Mouse (Mus musculus) forebrain, postnatal 0 days (tissue): ENCODE measurements at regions not wholly inside any gene's neighbourhood (a gene's known extent, or its start where the extent isn't known, plus 50 kb on each side); places are given as distances from the start of the nearest gene placed in this dataset.
A peak's percentile ranks its signal among the peaks of the same experiment; 100 is the strongest.

ENCODE experiments used
- ATAC-seq: fragments of 200-750 bp; cut with Nextera tagmentation; 2 replicates; pipeline ENCODE4 v1.8.0; 2017; ENCODE audit warnings: mild to moderate bottlenecking, moderate library complexity
- DNase-seq: peaks from one replicate; pipeline ENCODE4 v3.0.0-alpha.2; 2015
- H3K27ac ChIP-seq: fragments of 300-500 bp; sonication (generic); 2 replicates; pipeline ENCODE4 v1.5.1; 2014; ENCODE audit warnings: low read depth, mild to moderate bottlenecking, antibody characterized with exemption, low read length, moderate library complexity, mixed read lengths
- H3K27me3 ChIP-seq: fragments of 300-500 bp; sonication (generic); 2 replicates; pipeline ENCODE4 v1.6.1; 2014; ENCODE audit warnings: mild to moderate bottlenecking, low read length, mixed read lengths; ENCODE audit not compliant: insufficient read depth
- H3K36me3 ChIP-seq: fragments of 300-500 bp; sonication (generic); 2 replicates; pipeline ENCODE4 v1.6.1; 2014; ENCODE audit warnings: mild to moderate bottlenecking, moderate library complexity; ENCODE audit not compliant: insufficient read depth
- H3K4me1 ChIP-seq: fragments of 300-500 bp; sonication (generic); 2 replicates; pipeline ENCODE4 v1.6.1; 2014; ENCODE audit warnings: antibody characterized with exemption; ENCODE audit not compliant: insufficient read depth
- H3K4me2 ChIP-seq: fragments of 300-500 bp; sonication (generic); 2 replicates; pipeline ENCODE4 v1.6.1; 2014; ENCODE audit warnings: low read depth, mild to moderate bottlenecking, moderate library complexity
- H3K4me3 ChIP-seq: fragments of 300-500 bp; sonication (generic); 2 replicates; pipeline ENCODE4 v1.5.1; 2014; ENCODE audit warnings: low read depth, low read length, mixed read lengths
- H3K9ac ChIP-seq: fragments of 300-500 bp; sonication (generic); 2 replicates; pipeline ENCODE4 v1.6.1; 2014; ENCODE audit warnings: mild to moderate bottlenecking
- H3K9me3 ChIP-seq: fragments of 300-500 bp; sonication (generic); 2 replicates; pipeline ENCODE4 v1.6.1; 2016; ENCODE audit warnings: low read length
- CTCF ChIP-seq: sonication (generic); IDR thresholded peaks from 2 replicates; pipeline ENCODE4 v1.5.1; 2016; ENCODE audit warnings: antibody characterized with exemption, control low read depth, low read depth
- WGBS: fragments of 180-500 bp; shearing (Covaris S2); extraction: QIAGEN DNeasy Blood & Tissue Kit; methylation state at CpG from one replicate; pipeline ENCODE4 v1.1.7; 2014; 5-methylcytosine and 5-hydroxymethylcytosine counted together

DNA sequence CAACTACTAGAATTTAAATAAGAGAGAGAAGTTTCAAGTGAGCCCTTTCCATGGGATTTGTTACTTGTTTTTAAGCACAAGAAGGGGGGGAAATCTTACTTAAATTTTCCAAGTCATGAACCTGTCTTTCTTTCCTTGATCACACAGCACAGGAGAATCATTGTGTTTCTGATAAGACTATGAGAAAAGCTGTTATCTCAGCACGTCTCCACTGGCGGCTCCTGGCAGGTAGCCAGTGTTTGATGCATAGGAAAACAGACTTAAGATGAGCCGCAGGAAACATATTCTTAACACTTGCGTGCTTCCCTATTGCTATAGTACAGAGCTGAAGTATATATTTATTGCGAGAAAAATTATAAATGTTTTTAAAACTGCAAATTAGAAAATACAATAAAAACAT is 920.3 kb downstream of the Efna5 start:
- Histone ChIP-seq H3K9me3 (no peaks in the 10 kb centered on the region), H3K4me2 (no peak overlapping the region), H3K27ac (no peak overlapping the region), H3K9ac (no peak overlapping the region), H3K4me3 (no peak overlapping the region), H3K27me3 (no peaks in the 10 kb centered on the region), H3K4me1 (no peaks in the 10 kb centered on the region), H3K36me3 (no peaks in the 10 kb centered on the region)
- DNase-seq (peak; percentile 24), ATAC-seq (no peak)
- WGBS, result 31% methylated on average over 5 of the region's 5 CpGs
- no peak for TF ChIP-seq CTCF

DNA sequence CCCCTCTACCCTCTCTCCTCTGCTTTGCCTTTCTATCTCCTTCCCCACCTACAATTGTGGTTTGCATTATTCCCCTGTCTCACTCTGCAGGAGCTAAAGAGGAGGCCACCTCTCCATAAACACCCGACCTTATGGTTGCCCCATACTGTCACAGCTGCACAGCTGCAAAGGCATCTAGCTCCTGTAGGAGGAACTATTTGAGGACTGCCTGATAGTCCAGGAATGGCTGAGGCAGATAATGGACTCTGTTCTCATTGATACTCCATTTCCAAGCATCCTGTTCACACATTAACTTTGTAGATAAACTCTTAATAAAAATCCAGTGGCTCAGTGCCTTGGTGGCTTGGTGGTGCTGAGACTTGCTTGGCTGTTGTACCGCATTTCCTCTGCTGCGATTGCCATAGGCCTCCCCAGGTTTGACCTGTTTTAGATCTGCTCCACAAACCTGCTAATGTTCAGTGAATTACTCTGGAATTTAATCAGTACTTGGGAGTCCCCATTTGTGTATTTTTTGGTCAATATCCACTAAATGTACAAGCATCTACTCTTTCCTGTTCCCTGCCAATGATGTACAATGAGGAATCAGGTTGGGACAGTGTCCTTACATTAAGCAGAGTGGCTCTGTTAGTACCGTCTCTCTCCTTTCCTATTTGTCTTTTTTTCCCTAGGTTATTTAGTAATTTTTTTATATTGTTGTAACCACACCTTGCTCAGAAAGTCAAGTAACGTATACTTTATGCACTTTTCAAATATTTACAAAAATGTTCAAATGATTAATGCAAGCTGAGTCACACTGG is 920.9 kb downstream of the Efna5 start:
- H3K27ac ChIP-seq, result no peak overlapping the region
- no peaks in the 10 kb centered on the region for H3K27me3 ChIP-seq
- no peak overlapping the region for H3K9ac ChIP-seq
- no peaks in the 10 kb centered on the region for H3K9me3 ChIP-seq
- no peak overlapping the region for H3K4me2 ChIP-seq
- TF ChIP-seq CTCF, result no peak
- DNase-seq (no peak), ATAC-seq (no peak)
- no peak overlapping the region for H3K4me3 ChIP-seq
- H3K36me3 ChIP-seq, result no peaks in the 10 kb centered on the region
- 78% methylated on average over 5 of the region's 5 CpGs for WGBS
- no peaks in the 10 kb centered on the region for H3K4me1 ChIP-seq

DNA sequence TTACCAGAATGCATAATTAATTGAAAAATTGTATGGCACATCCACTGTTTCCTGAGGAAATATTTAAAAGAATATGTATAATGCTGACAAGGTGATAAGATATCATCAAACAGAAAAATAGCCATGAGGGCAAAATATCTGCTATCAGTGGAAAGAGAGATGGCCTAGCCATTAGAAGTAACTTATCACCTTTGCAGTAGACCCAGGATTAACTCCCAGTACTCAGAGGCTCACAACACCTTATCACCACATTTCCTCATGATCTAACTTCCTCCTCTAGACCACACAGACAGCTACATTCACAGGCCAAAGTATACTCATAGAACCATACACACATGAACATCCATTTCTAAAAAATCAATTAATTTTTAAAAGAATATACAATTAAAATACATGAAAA is 963.4 kb downstream of the Efna5 start:
- Histone ChIP-seq H3K9me3 (no peaks in the 10 kb centered on the region), H3K27ac (no peak overlapping the region)
- no peak for ATAC-seq

DNA sequence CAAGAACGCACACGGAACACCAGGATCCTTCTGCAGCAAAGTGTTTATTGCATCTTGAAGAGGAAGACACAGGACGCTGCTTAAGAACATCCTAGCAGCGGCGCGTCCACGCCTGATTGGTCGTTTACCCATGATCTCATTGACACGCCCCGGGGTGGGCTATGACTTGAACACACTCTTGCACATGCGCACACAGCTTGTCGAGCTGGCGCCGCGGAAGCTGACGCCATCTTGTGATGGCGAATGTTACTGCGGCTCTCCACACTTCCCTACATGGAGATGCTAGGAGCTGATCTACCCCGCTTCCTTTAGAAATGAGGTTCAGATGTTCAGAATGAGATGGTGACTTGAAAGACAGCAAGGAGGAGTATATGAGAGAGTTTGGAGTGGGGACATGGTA is 978.2 kb downstream of the Efna5 start:
- no peak for TF ChIP-seq CTCF
- ATAC-seq (no peak), DNase-seq (no peak)
- Histone ChIP-seq H3K27me3 (no peaks in the 10 kb centered on the region), H3K9ac (no peak overlapping the region), H3K4me3 (no peak overlapping the region), H3K27ac (no peak overlapping the region), H3K36me3 (no peaks in the 10 kb centered on the region), H3K4me1 (no peaks in the 10 kb centered on the region), H3K9me3 (no peaks in the 10 kb centered on the region), H3K4me2 (no peak overlapping the region)
- WGBS, result 96% methylated on average over 19 of the region's 19 CpGs

More for the DNA sequence above, 963.4 kb downstream of the Efna5 start:
- no peak overlapping the region for H3K4me3 ChIP-seq
- no peaks in the 10 kb centered on the region for H3K4me1 ChIP-seq
- no peak for DNase-seq
- H3K9ac ChIP-seq, result no peak overlapping the region
- TF ChIP-seq CTCF, result no peak
- H3K4me2 ChIP-seq, result no peak overlapping the region
- no peaks in the 10 kb centered on the region for H3K36me3 ChIP-seq
- H3K27me3 ChIP-seq, result no peaks in the 10 kb centered on the region

DNA sequence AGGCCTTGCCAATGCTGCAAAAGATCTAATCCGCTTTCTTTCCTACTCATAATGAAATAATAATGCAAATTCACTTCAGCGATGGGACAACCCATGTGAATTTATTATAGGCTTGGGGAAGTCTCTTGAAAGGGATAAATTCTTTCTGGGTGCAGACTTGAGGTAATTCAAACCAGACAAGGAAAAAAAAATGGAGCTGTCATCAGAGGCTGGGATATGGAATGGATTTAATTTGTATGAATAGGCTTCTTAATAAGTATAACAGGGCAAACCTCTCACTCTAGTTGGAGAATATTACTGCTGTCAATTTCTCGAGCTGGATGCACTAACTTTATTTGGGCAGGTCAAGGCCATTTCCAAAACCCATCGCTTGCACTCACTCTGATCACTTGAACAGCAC is 990.5 kb downstream of the Efna5 start:
- TF ChIP-seq CTCF, result no peak
- no peaks in the 10 kb centered on the region for H3K9me3 ChIP-seq
- no peak for DNase-seq
- H3K4me1 ChIP-seq, result no peaks in the 10 kb centered on the region
- H3K27me3 ChIP-seq, result no peaks in the 10 kb centered on the region
- H3K4me2 ChIP-seq, result no peak overlapping the region
- ATAC-seq, result no peak
- H3K36me3 ChIP-seq, result no peaks in the 10 kb centered on the region
- no peak overlapping the region for H3K4me3 ChIP-seq
- H3K27ac ChIP-seq, result no peak overlapping the region
- H3K9ac ChIP-seq, result no peak overlapping the region
- 66% methylated on average over 4 of the region's 4 CpGs for WGBS

DNA sequence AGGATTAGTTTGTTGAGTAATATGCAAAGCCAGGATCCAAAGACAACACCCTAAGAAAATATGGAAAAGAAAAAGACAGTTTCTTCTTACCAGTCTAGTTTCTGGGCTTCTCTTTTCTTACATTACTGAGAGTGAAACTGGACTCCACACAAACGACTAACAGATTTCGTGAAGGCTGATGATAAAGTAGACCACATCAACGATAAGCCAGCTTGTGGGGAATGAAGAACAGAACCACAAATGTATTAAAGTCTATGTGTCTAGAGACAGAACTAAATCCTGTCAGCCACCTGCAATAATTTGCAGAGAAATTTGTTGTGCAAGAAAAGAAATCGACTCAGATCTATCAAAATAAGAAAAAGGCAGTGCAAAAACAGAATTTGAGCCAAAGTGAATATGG is 1015.0 kb downstream of the Efna5 start:
- TF ChIP-seq CTCF, result no peak

DNA sequence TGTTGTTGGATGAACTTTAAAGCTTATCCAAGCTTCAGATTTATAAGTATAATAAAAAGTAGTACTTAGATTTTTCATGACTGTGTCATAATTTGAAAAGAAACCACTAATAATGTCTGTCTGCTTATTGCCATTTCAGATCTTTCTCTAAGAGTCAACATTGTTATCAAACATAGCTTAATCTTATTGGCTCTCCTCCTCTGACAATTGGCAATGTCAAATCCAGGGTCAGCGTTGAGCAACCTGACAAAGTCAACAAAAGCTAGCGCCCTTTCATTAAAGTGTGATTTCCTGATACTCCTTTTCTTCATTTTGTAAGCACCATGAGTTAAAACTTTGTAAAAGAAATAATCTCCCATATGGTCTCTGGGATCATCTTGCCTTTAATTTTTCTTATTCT is 1018.7 kb downstream of the Efna5 start:
- no peaks in the 10 kb centered on the region for H3K27me3 ChIP-seq
- no peak overlapping the region for H3K9ac ChIP-seq
- H3K9me3 ChIP-seq, result no peaks in the 10 kb centered on the region
- no peak overlapping the region for H3K27ac ChIP-seq
- DNase-seq, result no peak
- H3K4me2 ChIP-seq, result no peak overlapping the region
- WGBS, result 81% methylated on average over 2 of the region's 2 CpGs
- no peaks in the 10 kb centered on the region for H3K4me1 ChIP-seq
- no peak for ATAC-seq
- no peaks in the 10 kb centered on the region for H3K36me3 ChIP-seq
- no peak for TF ChIP-seq CTCF
- H3K4me3 ChIP-seq, result no peak overlapping the region

More for the DNA sequence above, 1015.0 kb downstream of the Efna5 start:
- no peak overlapping the region for H3K27ac ChIP-seq
- no peaks in the 10 kb centered on the region for H3K4me1 ChIP-seq
- no peaks in the 10 kb centered on the region for H3K27me3 ChIP-seq
- H3K36me3 ChIP-seq, result no peaks in the 10 kb centered on the region
- DNase-seq (no peak), ATAC-seq (no peak)
- WGBS, result 85% methylated on average over 4 of the region's 4 CpGs
- no peak overlapping the region for H3K4me3 ChIP-seq
- no peaks in the 10 kb centered on the region for H3K9me3 ChIP-seq
- no peak overlapping the region for H3K9ac ChIP-seq
- no peak overlapping the region for H3K4me2 ChIP-seq

DNA sequence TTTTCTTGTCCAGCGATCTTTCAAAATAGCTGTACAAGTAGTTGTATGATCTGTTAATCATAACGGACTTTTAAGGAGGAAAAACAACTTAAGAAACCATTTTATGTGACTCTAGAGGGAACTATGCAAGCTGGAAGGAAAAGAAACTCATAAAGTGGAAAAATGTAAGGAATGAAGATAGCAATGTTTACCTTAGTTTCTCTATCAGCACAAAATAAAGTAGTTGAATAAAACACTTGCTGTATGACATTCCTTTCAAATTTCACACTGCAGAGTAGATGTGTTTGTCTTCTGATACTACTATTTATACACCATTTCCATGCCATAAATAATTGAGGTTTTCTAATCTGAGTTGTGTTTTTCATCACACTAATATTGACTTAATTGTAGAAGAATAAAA is 1043.6 kb downstream of the Efna5 start:
- ATAC-seq, result no peak
- Histone ChIP-seq H3K36me3 (no peaks in the 10 kb centered on the region), H3K4me1 (no peaks in the 10 kb centered on the region), H3K4me3 (no peak overlapping the region), H3K4me2 (no peak overlapping the region), H3K27me3 (no peaks in the 10 kb centered on the region), H3K9me3 (no peaks in the 10 kb centered on the region), H3K9ac (no peak overlapping the region), H3K27ac (no peak overlapping the region)
- WGBS, result 96% methylated on average over 2 of the region's 2 CpGs
- TF ChIP-seq CTCF, result no peak
- no peak for DNase-seq
